Mouse (Mus musculus) kidney, adult 9 months (tissue): ENCODE results near the gene Tspan2.

Experiments
- DNase-seq: peaks from one replicate; pipeline ENCODE4 v3.0.0; 2022

Tspan2 gene

DNA sequence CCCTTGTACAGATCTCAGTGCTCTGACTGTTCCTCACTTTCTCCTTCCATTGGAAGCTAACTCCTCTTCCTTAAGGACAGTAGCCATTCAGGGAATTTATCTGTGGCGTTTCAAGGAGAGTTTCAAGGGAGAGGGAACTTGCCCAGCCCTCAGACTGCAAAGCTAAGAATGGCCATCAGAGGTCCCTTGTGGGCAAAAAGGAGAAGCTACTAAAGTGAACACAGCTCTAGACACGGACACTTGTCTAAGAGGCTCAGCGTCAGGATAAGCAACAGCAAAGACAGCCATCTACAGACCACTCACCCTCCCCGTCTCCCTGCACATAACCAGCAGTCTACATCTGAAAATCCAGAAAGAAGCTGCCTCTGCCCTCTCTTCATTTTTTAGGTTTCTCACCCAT is 53.0 kb downstream of the Tspan2 start:
- DNase-seq, result no peak

DNA sequence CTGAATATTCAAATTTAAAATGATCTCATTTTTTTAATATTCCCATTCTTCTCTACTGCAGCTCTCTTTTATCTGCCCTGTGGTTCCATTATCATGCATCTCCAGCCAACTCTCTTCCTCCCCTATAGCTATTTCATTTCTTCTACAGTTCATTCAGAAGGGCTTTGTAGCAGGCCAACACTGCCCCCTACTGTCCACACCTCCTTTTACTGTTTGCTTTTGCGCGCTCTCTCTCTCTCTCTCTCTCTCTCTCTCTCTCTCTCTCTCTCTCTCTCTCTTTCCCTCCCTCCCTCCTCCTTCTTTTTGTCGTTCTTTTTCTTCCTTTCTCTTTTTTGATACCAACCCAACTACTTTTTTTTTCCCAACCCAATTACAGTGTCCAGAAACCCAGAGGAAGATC is 69.6 kb downstream of the Tspan2 start:
- DNase-seq, result peak; percentile 67

DNA sequence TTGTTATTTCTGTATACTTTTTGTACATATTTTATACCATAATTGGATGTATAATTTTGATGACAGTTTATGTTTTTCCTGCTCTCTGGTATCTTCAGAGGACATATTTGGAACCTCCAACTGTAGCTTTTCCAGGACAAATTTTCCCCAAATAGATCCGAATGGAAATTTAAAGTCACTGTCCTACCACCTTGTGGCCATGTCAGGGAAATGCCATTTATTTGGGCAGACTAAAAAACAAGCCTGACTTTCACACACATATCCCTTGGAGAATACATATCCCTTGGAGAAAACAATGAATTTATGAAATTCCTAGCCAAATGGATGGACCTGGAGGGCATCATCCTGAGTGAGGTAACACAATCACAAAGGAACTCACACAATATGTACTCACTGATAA is 108.1 kb downstream of the Tspan2 start:
- DNase-seq, result no peak

DNA sequence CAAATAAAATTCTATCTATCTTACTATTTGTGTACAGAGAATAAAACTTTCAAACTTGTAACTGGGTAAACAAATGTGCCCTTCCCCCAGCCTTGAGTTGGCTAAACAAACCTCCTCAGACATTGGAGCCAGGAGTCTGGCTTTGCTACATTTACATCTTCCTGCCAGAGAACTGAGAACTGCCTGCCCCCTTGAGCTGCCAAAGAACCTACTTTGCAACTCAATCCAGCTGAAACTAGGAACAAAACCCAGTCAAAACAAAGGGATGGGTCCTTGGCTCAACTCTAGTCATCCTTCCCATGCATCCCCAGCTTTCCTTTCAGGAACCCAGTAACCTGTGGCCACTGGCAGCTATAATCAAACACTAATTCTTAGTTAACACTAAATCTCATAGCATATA is 114.3 kb downstream of the Tspan2 start:
- DNase-seq, result no peak
